Mouse (Mus musculus) heart, embryonic 11.5 days (tissue): ENCODE results near the gene C130073F10Rik. TPM values are rescaled to one million over a fixed set of nuclear protein-coding genes. Genes with fewer than 3 reads are reported as not detected.
"Not testable (repeated sequence)": the region's sequence is repeated elsewhere in the genome, so short reads cannot be mapped to it uniquely, and the experiment has no call there.

ENCODE experiments used
- ATAC-seq: fragments of 200-750 bp; cut with Nextera tagmentation; replicated peaks from 2 replicates; pipeline ENCODE4 v1.8.0; 2017; ENCODE audit warnings: moderate library complexity; ENCODE audit not compliant: insufficient number of reproducible peaks, low FRiP score, low TSS enrichment
- H3K27ac ChIP-seq: fragments of 300-500 bp; sonication (generic); 2 replicates; pipeline ENCODE4 v1.5.1; 2014; ENCODE audit warnings: mild to moderate bottlenecking, low read depth, low read length
- H3K27me3 ChIP-seq: fragments of 300-500 bp; sonication (generic); 2 replicates; pipeline ENCODE4 v1.6.1; 2014; ENCODE audit warnings: mild to moderate bottlenecking, low read length, mixed read lengths; ENCODE audit not compliant: control insufficient read depth, insufficient read depth
- H3K36me3 ChIP-seq: fragments of 300-500 bp; sonication (generic); 2 replicates; pipeline ENCODE4 v1.6.1; 2014; ENCODE audit warnings: mild to moderate bottlenecking, low read length, moderate library complexity, mixed read lengths; ENCODE audit not compliant: control insufficient read depth, insufficient read depth
- H3K4me1 ChIP-seq: fragments of 300-500 bp; sonication (generic); 2 replicates; pipeline ENCODE4 v1.6.1; 2014; ENCODE audit warnings: low read length; ENCODE audit not compliant: control insufficient read depth, insufficient read depth
- H3K4me2 ChIP-seq: fragments of 300-500 bp; sonication (generic); 2 replicates; pipeline ENCODE4 v1.6.1; 2014; ENCODE audit warnings: mild to moderate bottlenecking, moderate library complexity
- H3K4me3 ChIP-seq: fragments of 300-500 bp; sonication (generic); 2 replicates; pipeline ENCODE4 v1.5.1; 2014; ENCODE audit warnings: low read depth, low read length
- H3K9ac ChIP-seq: fragments of 300-500 bp; sonication (generic); 2 replicates; pipeline ENCODE4 v1.6.1; 2014; ENCODE audit warnings: mild to moderate bottlenecking, low read depth, low read length, moderate library complexity
- H3K9me3 ChIP-seq: fragments of 300-500 bp; sonication (generic); replicated peaks from 2 replicates; pipeline ENCODE4 v1.6.1; 2016; ENCODE audit warnings: low read length; ENCODE audit not compliant: control insufficient read depth
- WGBS: fragments of 180-500 bp; shearing (Covaris S2); extraction: QIAGEN DNeasy Blood & Tissue Kit; methylation state at CpG from one replicate; pipeline ENCODE4 v1.1.7; 2014; ENCODE audit not compliant: insufficient replicate concordance; 5-methylcytosine and 5-hydroxymethylcytosine counted together
- polyA plus RNA-seq: library from polyadenylated mRNA; unstranded; fragments of >200 nt; fragmentation: Nextera tagmentation; extraction: Ambion mirVana; gene quantifications from 2 replicates; pipeline ENCODE4 v1.2.1, GENCODE M21; 2014

C130073F10Rik gene
- polyA plus RNA-seq, 1 experiment from 2014 or later = not detected

DNA sequence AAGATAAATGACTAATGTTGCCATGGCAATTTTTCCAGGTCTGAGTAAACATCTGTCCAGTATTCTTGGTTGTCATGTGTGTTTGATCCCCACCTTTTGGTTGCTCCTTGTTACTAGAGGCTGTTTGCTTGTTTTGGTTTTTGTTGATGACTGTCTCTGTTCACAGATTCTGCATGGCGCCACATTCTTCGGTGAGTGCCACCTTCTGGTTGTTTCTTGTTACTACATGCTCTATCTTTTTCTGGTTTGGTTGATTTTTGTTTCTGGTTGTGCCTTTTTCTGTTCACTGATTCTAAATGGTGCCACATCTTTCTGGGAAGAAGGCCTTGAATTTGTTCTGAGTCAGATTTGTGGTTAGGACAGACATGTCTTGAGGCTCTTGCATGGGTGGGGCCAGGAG lies 42.7 kb downstream of the C130073F10Rik start:
- H3K27ac ChIP-seq = no peak overlapping the region
- no peak overlapping the region for H3K9ac ChIP-seq
- H3K9me3 ChIP-seq = peaks cover 11% of the 10 kb centered on the region
- H3K4me2 ChIP-seq = no peak overlapping the region
- no peaks in the 10 kb centered on the region for H3K36me3 ChIP-seq
- no peaks in the 10 kb centered on the region for H3K4me1 ChIP-seq
- 71% methylated on average over 2 of the region's 2 CpGs for WGBS
- no peak overlapping the region for H3K4me3 ChIP-seq
- no peaks in the 10 kb centered on the region for H3K27me3 ChIP-seq
- ATAC-seq = no peak

DNA sequence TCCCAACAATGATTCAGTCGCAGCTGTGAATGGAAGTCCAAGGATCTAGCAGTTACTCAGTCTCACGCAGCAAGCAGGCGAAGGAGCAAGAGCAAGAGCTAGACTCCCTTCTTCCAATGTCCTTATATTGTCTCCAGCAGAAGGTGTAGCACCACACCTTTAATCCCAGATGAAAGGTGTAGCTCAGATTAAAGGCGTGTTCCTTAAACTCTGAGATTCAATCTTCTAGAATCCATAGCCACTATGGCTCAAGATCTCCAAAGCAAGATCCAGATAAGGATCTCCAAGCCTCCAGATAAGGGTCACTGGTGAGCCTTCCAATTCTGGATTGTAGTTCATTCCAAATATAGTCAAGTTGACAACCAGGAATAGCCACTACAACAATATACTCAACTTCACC lies 49.7 kb downstream of the C130073F10Rik start, which contains the start of gene B020004J07Rik:
TSS of gene B020004J07Rik (minus strand) at position 101 of the 400 bp plus-strand sequence.
- H3K9me3 ChIP-seq, H3K9ac ChIP-seq, ATAC-seq, H3K4me2 ChIP-seq, H3K27me3 ChIP-seq, H3K4me3 ChIP-seq, H3K27ac ChIP-seq, H3K36me3 ChIP-seq, H3K4me1 ChIP-seq: not testable (repeated sequence)
- WGBS = 90% methylated on average over 3 of the region's 4 CpGs

Other genes starting within 250 kb of the C130073F10Rik start
- 75.7 and 81.9 TPM in 2 replicates for gene Leprot, start 246.1 kb downstream of the C130073F10Rik start, polyA plus RNA-seq
- gene Lepr, start 176.4 kb downstream of the C130073F10Rik start, polyA plus RNA-seq = 1.6 and 1.8 TPM in 2 replicates
- not detected in 2 replicates for gene B020004J07Rik, start 49.8 kb downstream of the C130073F10Rik start, polyA plus RNA-seq
- gene Gm12800, start 15.3 kb upstream of the C130073F10Rik start, polyA plus RNA-seq = not detected in 2 replicates
- gene Gm12794, start 46.6 kb upstream of the C130073F10Rik start, polyA plus RNA-seq = not detected in 2 replicates
- gene Gm12790, start 87.3 kb upstream of the C130073F10Rik start, polyA plus RNA-seq = not detected in 2 replicates
- gene Gm12789, start 92.8 kb upstream of the C130073F10Rik start, polyA plus RNA-seq = not detected in 2 replicates
- 21.5 and 23.9 TPM in 2 replicates for gene Pde4b, start 193.8 kb upstream of the C130073F10Rik start, polyA plus RNA-seq